Mouse (Mus musculus) ES-Bruce4 (cell line): ENCODE results near the gene Gnl3l.

Experiments used
- CTCF ChIP-seq: IDR thresholded peaks from one replicate; pipeline ENCODE4 v1.8.1; 2011; ENCODE audit warnings: low read depth, low read length
- POLR2A ChIP-seq: IDR thresholded peaks from one replicate; pipeline ENCODE4 v1.8.1; 2011; ENCODE audit warnings: low read length; ENCODE audit not compliant: insufficient read depth

- TF ChIP-seq POLR2A = no peak
- no peak for TF ChIP-seq CTCF
Measured at GRCm38 (mm10) chrX:150956016-150956415, 61.1 kb downstream of the Gnl3l start.
